Mouse (Mus musculus) hindbrain, embryonic 11.5 days (tissue): ENCODE data around the gene Psip1. TPM values are rescaled to one million over a fixed set of nuclear protein-coding genes. Genes with fewer than 3 reads are reported as not detected.
"Not testable (repeated sequence)": the region's sequence is repeated elsewhere in the genome, so short reads cannot be mapped to it uniquely, and the experiment has no call there.

Source experiments
- ATAC-seq: fragments of 200-750 bp; cut with Nextera tagmentation; 2 replicates; pipeline ENCODE4 v1.8.0; 2017; ENCODE audit warnings: mild to moderate bottlenecking, moderate TSS enrichment, moderate library complexity; ENCODE audit not compliant: low FRiP score
- DNase-seq: peaks from one replicate; pipeline ENCODE4 v3.0.0-alpha.2; 2015; ENCODE audit warnings: low spot score
- H3K27ac ChIP-seq: fragments of 300-500 bp; sonication (generic); 2 replicates; pipeline ENCODE4 v1.5.1; 2014; ENCODE audit warnings: mild to moderate bottlenecking, low read depth, low read length
- H3K27me3 ChIP-seq: fragments of 300-500 bp; sonication (generic); 2 replicates; pipeline ENCODE4 v1.6.1; 2014; ENCODE audit warnings: mild to moderate bottlenecking, low read length, moderate library complexity, mixed read lengths; ENCODE audit not compliant: control insufficient read depth, insufficient read depth
- H3K36me3 ChIP-seq: fragments of 300-500 bp; sonication (generic); 2 replicates; pipeline ENCODE4 v1.6.1; 2014; ENCODE audit warnings: mild to moderate bottlenecking, low read length, moderate library complexity, mixed read lengths; ENCODE audit not compliant: control insufficient read depth, insufficient read depth
- H3K4me1 ChIP-seq: fragments of 300-500 bp; sonication (generic); replicated peaks from 2 replicates; pipeline ENCODE4 v1.6.1; 2014; ENCODE audit warnings: low read length, mixed read lengths; ENCODE audit not compliant: control insufficient read depth, insufficient read depth
- H3K4me2 ChIP-seq: fragments of 300-500 bp; sonication (generic); replicated peaks from 2 replicates; pipeline ENCODE4 v1.6.1; 2014; ENCODE audit warnings: mild to moderate bottlenecking, low read depth, low read length
- H3K4me3 ChIP-seq: fragments of 300-500 bp; sonication (generic); 2 replicates; pipeline ENCODE4 v1.5.1; 2014; ENCODE audit warnings: low read depth, low read length
- H3K9ac ChIP-seq: fragments of 300-500 bp; sonication (generic); 2 replicates; pipeline ENCODE4 v1.6.1; 2014; ENCODE audit warnings: low read depth, low read length
- H3K9me3 ChIP-seq: fragments of 300-500 bp; sonication (generic); 2 replicates; pipeline ENCODE4 v1.6.1; 2016; ENCODE audit warnings: low read length; ENCODE audit not compliant: control insufficient read depth
- WGBS: fragments of 180-500 bp; shearing (Covaris S2); extraction: QIAGEN DNeasy Blood & Tissue Kit; methylation state at CpG from one replicate; pipeline ENCODE4 v1.1.7; 2014; 5-methylcytosine and 5-hydroxymethylcytosine counted together
- polyA plus RNA-seq: library from polyadenylated mRNA; unstranded; fragments of >200 nt; fragmentation: Nextera tagmentation; extraction: Ambion mirVana; gene quantifications from 2 replicates; pipeline ENCODE4 v1.2.1, GENCODE M21; 2014

The Psip1 gene
- polyA plus RNA-seq, 1 experiment from 2014 or later, result 400 TPM

- Histone ChIP-seq H3K9me3 (no peaks in the 10 kb centered on the region), H3K4me1 (peaks cover 2% of the 10 kb centered on the region; the same call in 1 of the 2 replicates), H3K4me3 (peak within 1 kb of the TSS; percentile 66), H3K36me3 (no peaks in the 10 kb centered on the region), H3K27ac (peak within 1 kb of the TSS; percentile 99), H3K9ac (peak within 1 kb of the TSS; percentile 93), H3K27me3 (no peaks in the 10 kb centered on the region), H3K4me2 (peak within 1 kb of the TSS; percentile 82)
- WGBS, result under 1% methylated on average over 67 of the region's 73 CpGs
- ATAC-seq (peak; percentile 96), DNase-seq (peak; percentile 99)
These were observed 38.8 kb upstream of the Psip1 start, which contains the start of gene Ccdc171 for GRCm38 (mm10) chr4:83524843-83525689. Ccdc171 (plus strand) TSS chr4:83525545.

GRCm38 (mm10) chr4:83524456-83524842 lies 38.2 kb upstream of the Psip1 start:
- ATAC-seq, result 0 out of 2 replicates have a peak, but pooled peaks have one; percentile 1
- Histone ChIP-seq H3K9me3 (no peaks in the 10 kb centered on the region), H3K4me3 (peak overlapping the region; percentile 66), H3K27me3 (no peaks in the 10 kb centered on the region), H3K4me2 (peak overlapping the region; percentile 53), H3K9ac (peak overlapping the region; percentile 93), H3K27ac (peak overlapping the region; percentile 99), H3K36me3 (no peaks in the 10 kb centered on the region), H3K4me1 (peaks cover 2% of the 10 kb centered on the region; the same call in 1 of the 2 replicates)
- 9% methylated on average over 6 of the region's 6 CpGs for WGBS
- DNase-seq, result no peak

GRCm38 (mm10) chr4:83522066-83522465 lies 35.8 kb upstream of the Psip1 start:
- DNase-seq (peak; percentile 23), ATAC-seq (no peak)
- no peaks in the 10 kb centered on the region for H3K27me3 ChIP-seq
- H3K4me1 ChIP-seq, result peaks cover 2% of the 10 kb centered on the region; the same call in 1 of the 2 replicates
- H3K4me2 ChIP-seq, result no peak overlapping the region
- H3K9ac ChIP-seq, result no peak overlapping the region
- no peak overlapping the region for H3K27ac ChIP-seq
- H3K4me3 ChIP-seq, result no peak overlapping the region
- H3K36me3 ChIP-seq, result no peaks in the 10 kb centered on the region
- no peaks in the 10 kb centered on the region for H3K9me3 ChIP-seq
- WGBS, result 47% methylated on average over 5 of the region's 5 CpGs

DNA sequence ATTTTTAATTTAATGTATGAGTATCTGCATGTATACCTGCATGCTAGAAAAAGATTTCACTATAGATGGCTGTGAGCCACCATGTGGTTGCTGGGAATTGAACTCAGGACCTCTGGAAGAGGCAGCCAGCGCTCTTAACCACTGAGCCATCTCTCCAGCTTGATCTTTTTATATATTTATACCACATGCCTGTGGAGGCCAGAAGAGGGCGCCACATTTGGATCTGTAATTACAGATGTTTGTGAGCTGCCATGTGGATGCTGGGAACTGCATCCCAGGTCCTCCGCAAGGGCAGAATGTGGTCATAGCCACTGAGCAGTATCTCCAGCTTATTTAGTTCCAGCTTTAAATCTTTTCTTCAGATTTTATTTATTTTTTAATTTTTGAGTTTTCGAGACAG lies 34.0 kb upstream of the Psip1 start:
- no peaks in the 10 kb centered on the region for H3K9me3 ChIP-seq
- H3K4me1 ChIP-seq, result peaks cover 2% of the 10 kb centered on the region; the same call in 1 of the 2 replicates
- 86% methylated on average over 4 of the region's 4 CpGs for WGBS
- no peak overlapping the region for H3K4me2 ChIP-seq
- no peaks in the 10 kb centered on the region for H3K27me3 ChIP-seq
- DNase-seq (no peak), ATAC-seq (no peak)
- no peak overlapping the region for H3K4me3 ChIP-seq
- H3K9ac ChIP-seq, result no peak overlapping the region
- no peaks in the 10 kb centered on the region for H3K36me3 ChIP-seq
- H3K27ac ChIP-seq, result no peak overlapping the region

DNA sequence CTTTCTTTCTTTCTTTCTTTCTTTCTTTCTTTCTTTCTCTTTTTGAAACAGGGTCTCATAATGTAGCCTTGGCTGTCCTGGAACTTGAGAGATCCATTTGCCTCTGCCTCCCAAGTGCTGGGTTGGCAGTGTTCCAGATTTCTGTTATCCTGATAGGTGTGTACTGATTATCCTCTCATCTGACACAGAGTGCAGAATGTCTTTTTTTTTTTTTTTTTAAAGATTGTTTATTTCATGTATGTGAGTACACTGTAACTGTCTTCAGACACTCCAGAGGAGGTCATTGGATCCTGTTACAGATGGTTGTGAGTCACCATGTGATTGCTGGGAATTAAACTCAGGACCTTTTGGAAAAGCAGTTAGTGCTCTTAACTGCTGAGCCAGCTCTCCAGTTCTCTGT lies 33.5 kb upstream of the Psip1 start:
- Histone ChIP-seq H3K9me3 (no peaks in the 10 kb centered on the region), H3K27ac (no peak overlapping the region), H3K36me3 (no peaks in the 10 kb centered on the region), H3K27me3 (no peaks in the 10 kb centered on the region), H3K4me3 (no peak overlapping the region), H3K4me1 (peaks cover 2% of the 10 kb centered on the region; the same call in 1 of the 2 replicates), H3K9ac (no peak overlapping the region), H3K4me2 (no peak overlapping the region)
- no peak for ATAC-seq
- no peak for DNase-seq

GRCm38 (mm10) chr4:83519148-83519547 lies 32.9 kb upstream of the Psip1 start:
- Histone ChIP-seq H3K9me3 (no peaks in the 10 kb centered on the region), H3K4me1 (peaks cover 2% of the 10 kb centered on the region; the same call in 1 of the 2 replicates), H3K4me3 (no peak overlapping the region), H3K9ac (no peak overlapping the region), H3K36me3 (no peaks in the 10 kb centered on the region), H3K27ac (no peak overlapping the region), H3K4me2 (no peak overlapping the region), H3K27me3 (no peaks in the 10 kb centered on the region)
- ATAC-seq (no peak), DNase-seq (no peak)
- WGBS, result 72% methylated on average over 2 of the region's 2 CpGs

- 95% methylated on average over 5 of the region's 6 CpGs for whole genome bisulfite sequencing
- not testable (repeated sequence) for H3K4me2 ChIP-seq, H3K36me3 ChIP-seq, H3K27me3 ChIP-seq, DNase-seq, H3K4me1 ChIP-seq, H3K4me3 ChIP-seq, ATAC-seq, H3K9me3 ChIP-seq, H3K9ac ChIP-seq, H3K27ac ChIP-seq
These were observed 29.9 kb upstream of the Psip1 start for GRCm38 (mm10) chr4:83516144-83516543.

GRCm38 (mm10) chr4:83514976-83515669 lies 28.9 kb upstream of the Psip1 start:
- ATAC-seq, result no peak
- 85% methylated on average over 10 of the region's 10 CpGs for WGBS
- DNase-seq, result peak; percentile 19
- no peak overlapping the region for H3K4me2 ChIP-seq
- no peak overlapping the region for H3K4me3 ChIP-seq
- H3K4me1 ChIP-seq, result no peaks in the 10 kb centered on the region
- no peaks in the 10 kb centered on the region for H3K36me3 ChIP-seq
- no peak overlapping the region for H3K9ac ChIP-seq
- H3K27me3 ChIP-seq, result no peaks in the 10 kb centered on the region
- H3K9me3 ChIP-seq, result no peaks in the 10 kb centered on the region
- no peak overlapping the region for H3K27ac ChIP-seq
